Mouse (Mus musculus) G1E-ER4 (cell line): Measurements from ENCODE around the gene Thrb. TPM values are rescaled to one million over a fixed set of nuclear protein-coding genes. Genes with fewer than 3 reads are reported as not detected.

ENCODE experiments used
- GATA1 ChIP-seq: IDR thresholded peaks from one replicate; pipeline ENCODE4 v1.8.0; 2012; ENCODE audit warnings: low read length, inconsistent platforms
- polyA plus RNA-seq: library from polyadenylated mRNA; stranded (reverse); fragments of >175 nt; gene quantifications from 2 replicates; pipeline ENCODE4 v1.2.3, GENCODE M21; 2012

Gene Thrb
- polyA plus RNA-seq, 1 experiment = 2.2 TPM

DNA sequence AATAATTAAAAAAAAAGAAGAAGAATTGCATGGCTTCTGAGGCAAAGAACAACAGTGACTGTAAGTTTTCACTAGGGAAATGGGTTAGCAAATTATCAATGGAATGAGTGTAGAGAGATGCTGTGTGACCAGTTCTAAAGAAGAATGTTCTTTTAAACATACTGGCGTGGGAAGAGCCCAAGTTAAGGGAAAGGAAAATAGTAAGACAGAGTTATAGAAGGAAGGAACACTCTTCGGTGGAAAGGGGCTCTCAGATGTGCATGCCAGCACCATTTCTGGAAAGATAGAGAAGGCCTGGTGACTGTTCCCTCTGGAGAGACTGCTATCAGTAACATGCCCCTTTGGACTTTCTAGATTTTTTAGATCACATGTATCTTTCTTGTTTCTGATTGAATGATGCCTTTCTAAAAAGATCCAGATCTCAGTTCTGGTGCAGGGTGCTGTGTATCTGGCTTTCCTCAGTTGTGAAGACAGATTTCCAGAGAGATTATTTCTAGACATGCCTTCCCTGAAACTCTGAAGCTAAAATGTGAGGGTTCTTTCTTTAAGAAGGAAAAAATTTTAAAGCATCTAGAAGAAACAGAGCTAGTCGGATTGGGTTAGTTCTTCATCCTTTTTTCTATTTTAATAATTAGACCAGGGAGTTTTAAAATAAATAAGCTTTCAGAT, 144.0 kb downstream of the Thrb start:
- TF ChIP-seq GATA1 = no peak

DNA sequence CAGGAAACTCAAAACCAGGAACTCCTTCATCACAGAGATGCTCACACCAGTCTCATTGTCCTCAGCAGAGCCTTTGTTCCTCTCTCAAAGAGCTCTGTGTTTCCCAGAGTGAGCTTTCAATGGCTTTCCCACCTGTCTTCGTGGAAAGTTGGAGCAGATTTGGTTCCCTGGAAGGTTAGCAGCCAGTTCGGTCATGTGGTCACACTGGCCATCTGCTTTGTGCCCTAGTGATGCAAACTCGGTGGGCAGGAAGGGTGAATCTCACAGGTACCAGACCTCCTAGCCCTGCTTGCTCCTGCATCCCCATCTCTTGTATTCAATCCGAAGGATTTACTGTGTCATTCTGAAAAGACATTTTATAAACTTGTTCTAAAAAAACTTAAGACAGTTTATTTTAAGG, 151.0 kb downstream of the Thrb start:
- TF ChIP-seq GATA1 = no peak

DNA sequence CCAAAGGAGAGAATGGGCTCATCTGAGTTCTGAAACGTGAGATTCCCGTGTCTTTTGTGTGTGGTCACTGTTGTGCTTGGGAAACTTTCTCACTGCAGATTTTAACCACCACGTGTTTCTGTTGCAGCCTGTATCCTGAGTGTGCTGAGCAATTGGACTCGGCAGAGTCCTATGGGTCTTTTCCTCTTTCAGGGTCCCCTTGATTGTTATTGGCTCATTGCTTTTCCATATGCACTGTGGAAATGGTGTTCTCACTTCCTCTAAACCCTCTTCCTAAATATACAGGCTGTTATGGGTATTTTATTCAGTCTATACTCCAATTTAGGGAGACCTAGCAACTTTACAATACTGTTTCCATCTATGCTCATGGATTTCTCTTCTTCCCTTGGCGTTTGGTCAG, 152.4 kb downstream of the Thrb start:
- TF ChIP-seq GATA1 = no peak

DNA sequence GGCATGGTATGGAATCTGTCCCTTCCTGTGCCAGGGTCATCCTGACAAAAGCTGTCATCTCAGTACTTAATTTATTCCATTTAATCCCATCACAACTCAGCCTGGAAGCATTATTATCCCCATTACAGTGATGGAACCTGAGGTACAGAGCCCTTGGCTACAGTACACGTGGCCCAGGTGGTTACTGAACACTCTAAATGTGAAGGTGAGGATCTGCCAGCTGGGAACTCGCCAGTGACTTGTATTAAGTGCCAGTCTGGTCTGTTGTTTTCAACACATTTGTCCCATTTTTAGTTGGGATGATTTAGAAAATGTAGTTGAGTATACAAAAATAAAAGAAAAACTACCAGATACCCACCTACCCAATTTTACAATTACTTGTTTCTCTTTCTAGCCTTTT, 155.0 kb downstream of the Thrb start:
- no peak for TF ChIP-seq GATA1

DNA sequence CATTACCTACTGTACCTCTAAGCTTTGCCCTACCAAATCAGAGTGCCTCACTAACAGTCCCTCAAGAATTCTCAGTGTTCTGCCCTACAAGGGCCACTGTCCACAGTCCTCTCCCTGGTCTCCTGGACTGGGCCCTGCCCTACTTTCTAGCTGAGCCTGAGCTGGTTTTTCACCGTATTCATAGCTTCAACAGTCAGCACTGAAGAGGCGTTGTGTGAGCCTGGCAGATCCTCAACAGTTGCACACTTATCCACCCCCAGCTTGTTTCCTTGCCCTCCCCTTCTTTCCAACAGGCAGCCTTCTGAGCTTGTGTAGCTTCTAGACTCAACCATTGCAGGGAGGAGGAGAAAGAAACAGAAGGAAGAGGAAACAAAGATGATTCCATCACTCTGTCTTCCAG, 158.0 kb downstream of the Thrb start:
- no peak for TF ChIP-seq GATA1

DNA sequence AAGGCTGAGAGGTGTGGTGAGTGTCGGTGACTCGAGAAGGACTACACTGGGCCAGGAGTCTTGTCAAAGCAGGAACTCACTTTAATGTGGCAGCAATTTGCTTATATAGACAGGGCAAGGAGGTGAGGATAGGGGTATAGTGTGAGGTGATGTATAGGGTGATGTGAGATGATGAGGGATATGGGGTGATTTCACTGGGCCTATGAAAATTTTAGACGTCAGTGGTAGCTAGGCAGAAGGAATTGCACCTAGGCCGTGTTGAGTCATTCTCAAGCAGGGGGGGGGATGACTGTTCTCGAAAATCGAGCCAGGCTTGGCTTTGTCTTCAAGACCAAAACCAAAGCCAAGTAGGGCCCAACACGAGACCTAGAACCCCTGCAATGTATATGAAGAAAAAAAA, 162.7 kb downstream of the Thrb start:
- TF ChIP-seq GATA1 = no peak

DNA sequence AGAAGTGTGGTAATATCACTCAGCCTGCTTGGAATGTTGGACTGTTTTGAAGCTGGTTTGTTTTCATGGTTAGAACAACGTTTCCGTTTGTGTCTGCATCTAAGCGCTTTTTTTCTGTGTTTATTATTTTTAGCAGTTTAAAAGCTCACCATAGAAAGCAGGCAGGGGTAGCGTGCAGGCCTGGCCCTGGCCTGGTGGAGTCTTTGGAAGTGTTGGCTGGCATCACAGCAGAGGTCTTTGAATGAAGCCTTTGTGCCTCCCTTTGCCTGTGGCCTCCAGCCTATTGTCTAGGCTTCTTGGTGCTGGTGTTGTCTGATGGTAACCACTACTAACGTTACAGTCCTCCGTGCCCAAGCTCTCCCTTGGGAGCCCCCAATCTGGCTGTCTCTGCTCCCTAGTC, 167.3 kb downstream of the Thrb start:
- TF ChIP-seq GATA1 = no peak

DNA sequence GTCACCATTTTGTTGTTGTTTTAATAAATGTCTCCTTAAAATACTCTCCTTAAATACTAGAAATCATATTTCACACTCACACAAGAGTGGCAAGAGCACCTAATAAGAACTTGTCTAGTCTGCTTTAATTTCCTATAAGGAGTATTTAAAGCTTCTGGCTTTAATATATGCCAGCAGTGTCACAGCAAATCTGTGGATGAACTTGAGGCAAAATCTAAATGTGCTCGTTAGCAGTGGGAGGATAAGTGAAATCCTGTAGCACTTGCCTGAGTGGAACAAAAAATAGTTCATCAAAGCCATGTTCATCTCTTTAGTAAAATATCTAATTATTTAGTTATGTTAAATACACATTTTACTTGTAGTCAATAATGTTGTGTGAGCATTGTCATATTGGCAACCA, 175.7 kb downstream of the Thrb start:
- TF ChIP-seq GATA1 = no peak

DNA sequence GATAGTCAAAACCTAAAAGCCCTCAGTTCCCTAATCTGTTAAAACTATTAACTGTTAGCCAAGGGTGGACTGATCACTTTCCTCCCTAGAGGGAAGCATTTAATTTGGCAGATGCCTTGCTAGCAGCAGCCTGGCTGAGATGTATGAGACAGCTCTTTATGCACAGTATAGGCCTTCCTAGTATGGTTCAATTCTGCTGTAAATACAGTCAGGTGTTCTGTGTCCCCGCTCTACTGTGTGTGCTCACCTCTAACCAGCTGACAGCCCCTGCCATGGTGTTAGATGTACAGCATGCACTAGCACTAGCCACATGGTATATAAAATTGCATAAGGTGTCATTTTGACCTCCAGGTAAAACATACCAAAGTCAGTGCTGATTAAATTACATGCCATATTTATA, 176.7 kb downstream of the Thrb start:
- TF ChIP-seq GATA1 = no peak

DNA sequence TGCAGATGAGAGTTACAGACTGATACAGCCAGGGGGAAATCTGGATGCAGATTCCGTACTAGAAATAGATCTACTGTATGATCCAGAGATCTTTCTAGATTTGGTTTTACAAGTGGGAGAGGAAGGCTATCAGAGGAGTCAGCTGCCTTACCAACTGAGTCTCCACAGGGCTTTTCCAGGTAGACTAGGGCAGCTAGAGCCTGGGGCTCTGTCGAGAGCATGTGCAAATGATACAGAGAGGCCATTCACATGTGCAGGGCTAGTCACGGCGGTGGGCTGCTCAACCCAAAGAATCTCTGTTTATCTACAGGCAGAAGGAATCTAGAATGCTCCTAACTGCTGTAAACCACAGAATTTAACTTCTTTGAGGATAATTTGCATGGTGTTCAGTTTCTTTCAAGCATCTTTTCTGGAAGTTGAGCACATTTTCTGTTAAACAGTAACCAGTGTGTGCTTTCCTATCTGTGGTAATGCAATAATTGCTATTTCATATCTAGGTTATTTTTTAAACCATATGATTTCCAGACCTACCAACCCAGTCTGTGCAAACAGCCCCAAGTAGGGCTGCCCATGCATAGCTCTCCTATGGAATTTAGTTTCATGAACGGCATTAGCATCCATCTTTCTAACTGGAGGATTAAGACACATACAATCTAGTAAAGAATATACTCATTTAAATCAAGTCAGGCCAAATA, 185.1 kb downstream of the Thrb start:
- no peak for TF ChIP-seq GATA1

DNA sequence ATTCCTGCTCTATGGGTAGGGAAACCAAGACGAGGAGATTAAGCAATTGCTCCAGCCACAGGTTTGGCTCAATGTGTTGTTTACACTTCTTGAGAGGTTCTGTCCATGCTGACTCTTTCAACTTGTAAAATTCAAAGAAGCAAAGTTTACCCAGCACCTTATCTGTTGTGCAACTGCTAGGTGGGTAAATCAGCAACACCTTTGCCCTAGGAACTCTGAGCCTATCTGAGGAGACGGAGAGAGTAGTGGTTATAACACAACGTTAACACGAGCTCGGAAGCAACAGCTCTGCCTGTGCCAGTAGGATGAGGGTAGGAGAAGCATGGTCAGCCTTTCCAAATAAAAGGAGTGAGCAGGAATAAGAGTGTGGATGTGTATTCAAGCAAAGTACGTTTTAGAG, 185.8 kb downstream of the Thrb start:
- no peak for TF ChIP-seq GATA1

DNA sequence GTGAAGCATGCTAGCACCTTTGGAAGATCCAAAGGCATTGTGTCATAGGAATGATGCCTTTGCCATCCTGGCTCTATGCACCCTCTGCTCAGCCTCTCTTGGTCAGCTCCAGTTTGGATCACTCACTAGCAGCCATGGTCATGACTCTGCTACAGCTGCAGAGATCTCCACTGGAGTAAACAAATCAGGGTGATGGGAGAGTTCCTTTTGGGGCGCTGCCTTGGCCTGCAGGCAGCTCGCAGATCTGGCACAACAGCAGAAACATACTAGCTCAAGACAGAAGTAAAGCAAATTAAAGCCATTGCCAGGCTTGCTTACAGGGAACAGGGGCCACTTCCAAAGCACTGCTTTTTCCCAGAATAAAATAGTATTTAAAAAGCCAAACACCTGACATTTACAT, 186.6 kb downstream of the Thrb start:
- TF ChIP-seq GATA1 = no peak

DNA sequence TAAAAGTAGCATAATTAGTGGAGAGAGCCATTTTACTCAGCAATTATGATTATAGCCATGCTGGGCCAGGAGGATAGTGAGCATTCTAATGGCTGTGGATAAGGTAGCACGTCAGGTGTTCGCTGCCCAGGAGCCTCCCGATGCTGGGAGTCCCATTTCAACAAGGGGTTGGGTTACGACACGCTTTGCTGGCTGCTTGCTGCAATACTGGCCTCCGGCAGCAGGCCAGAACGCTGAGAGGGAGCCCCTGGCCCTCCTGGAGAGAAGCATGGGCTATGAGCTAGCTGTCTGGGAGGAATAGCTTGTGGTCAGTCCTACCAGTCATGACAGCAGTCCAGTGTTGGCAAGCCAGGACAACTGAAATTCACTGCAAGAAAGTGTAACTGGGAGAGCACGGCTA, 187.2 kb downstream of the Thrb start:
- TF ChIP-seq GATA1 = no peak

DNA sequence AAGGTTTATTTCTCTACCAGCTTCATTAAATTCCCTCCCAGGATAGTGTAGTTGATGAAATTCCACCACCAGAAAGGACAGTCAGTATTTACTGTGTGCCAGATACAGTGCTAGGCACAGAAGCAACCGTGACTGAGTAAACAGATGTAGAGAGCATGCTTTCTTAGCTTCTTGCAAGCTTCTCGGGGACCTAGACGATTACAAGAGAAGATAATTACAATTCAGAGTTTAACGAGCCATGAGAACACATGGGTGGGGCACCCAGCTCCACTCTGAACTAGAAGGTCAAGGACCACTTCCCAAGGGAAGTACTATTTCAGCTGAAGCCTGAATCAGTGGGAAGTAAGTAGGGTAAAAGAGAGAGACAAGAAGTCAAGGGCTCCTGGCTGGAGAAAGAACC, 190.3 kb downstream of the Thrb start:
- no peak for TF ChIP-seq GATA1

DNA sequence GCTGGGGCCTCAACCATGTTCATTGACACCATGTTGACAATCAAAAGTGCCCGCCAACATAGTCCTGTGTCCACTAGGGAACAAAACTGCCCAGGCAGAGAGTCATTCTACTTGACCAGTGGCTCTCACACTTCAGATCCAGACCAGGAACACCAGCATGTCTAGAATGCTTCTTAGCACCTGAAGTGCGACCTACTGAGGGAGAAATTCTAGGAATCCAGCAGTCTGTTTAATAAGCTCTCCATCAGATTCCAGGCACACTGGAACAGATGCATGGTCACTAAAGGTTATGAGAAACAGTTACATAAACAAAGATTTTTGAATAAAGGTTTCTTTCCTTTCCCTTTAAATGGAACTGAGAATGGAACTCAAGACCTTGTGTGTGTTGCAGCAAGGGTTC, 192.2 kb downstream of the Thrb start:
- TF ChIP-seq GATA1 = no peak

DNA sequence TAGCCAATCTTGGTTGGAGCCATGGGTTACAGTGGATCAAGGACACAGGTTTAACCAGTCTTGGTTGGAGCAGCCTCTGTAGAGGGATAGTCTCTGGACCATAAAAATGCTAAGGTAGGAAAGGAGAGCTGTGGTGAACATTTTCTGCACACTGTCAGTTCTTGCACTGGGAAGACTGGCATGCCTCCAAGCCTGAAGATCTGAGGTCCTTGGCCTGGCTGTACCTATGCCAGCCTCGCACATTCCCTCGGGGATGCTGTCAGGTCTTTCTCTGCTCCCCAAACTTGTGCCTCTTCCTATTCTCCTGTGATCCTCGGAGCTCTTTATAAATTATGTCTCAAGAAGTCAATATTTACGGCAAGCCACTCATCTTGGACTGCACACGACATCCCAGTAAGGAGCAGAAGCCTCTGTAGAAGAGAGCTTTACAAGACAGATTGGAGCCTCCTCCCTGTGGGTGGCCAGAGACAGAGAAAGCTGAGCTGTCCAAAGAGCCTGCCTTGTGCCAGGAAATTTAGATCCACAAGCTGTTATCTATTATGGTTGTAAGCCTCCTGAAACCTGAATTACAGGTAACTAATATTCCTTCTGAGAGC, 199.8 kb downstream of the Thrb start:
- TF ChIP-seq GATA1 = no peak

DNA sequence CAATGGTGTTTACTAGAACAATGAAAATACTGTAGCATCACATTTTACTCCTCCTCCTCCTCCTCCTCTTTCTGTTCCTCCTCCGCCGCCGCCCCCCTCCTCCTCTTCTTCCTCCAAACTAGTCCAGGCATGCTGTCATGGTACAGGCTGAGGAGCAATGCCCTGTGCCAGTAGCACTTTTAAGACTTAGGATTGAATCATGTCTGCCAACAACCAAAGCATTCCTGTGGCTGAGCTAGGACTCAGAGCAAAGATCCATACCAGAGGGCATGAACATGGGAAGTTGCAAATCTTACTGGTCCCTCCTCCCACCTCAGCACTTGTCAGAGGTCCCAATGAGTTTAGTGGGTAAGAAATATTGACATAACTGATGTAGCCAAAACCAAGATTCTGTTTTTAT, 202.6 kb downstream of the Thrb start:
- TF ChIP-seq GATA1 = no peak
